ENCODE assay signal across 15 mouse cellular contexts in the genomic region with DNA sequence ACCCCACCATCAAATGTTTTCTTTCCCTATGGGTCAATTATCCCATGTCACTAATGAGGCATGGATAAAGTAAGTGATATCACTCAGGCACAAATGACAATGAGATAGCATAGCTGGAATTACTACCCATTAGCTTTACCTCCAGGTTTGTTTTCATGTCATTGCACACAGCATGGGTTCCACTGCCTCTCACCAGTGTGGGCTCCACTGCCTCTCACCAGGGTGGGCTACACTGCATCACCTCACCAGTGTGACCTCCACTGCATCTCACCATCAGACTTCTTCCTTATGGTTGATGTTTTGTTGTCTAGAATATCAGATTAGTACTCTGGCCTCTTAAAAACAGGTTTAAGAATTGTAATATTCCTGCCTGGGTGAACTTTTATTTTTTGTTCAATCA.
"Had no signal": no experiment of that assay in that cellular context is flagged by ENCODE, and none has a peak within 500 bp of the region (broad histone marks: within the 10 kb centered on the region; RNA-seq: fewer than 3 reads in every experiment).

No protein-coding gene starts in this region.

- H3K4me1 ChIP-seq: limb, embryonic 10.5 days; limb, embryonic 13.5 days; liver, embryonic 13.5 days; midbrain, embryonic 12.5 days had no signal

- H3K27me3 ChIP-seq: limb, embryonic 13.5 days; liver, embryonic 13.5 days; midbrain, embryonic 12.5 days had no signal

- H3K36me3 ChIP-seq: limb, embryonic 10.5 days; limb, embryonic 13.5 days; liver, embryonic 13.5 days; midbrain, embryonic 12.5 days had no signal

- H3K9ac ChIP-seq: limb, embryonic 13.5 days; liver, embryonic 13.5 days; midbrain, embryonic 12.5 days had no signal

- H3K9me3 ChIP-seq: limb, embryonic 10.5 days; limb, embryonic 13.5 days; liver, embryonic 13.5 days; midbrain, embryonic 12.5 days had no signal

- H3K4me2 ChIP-seq: limb, embryonic 13.5 days; liver, embryonic 13.5 days; midbrain, embryonic 12.5 days had no signal

- ATAC-seq: intestine, postnatal 0 days; midbrain, embryonic 16.5 days had no signal

- H3K27ac ChIP-seq: kidney, postnatal 0 days; layer of hippocampus, adult 2 months; limb, embryonic 10.5 days; limb, embryonic 13.5 days; liver, embryonic 13.5 days; macrophage; midbrain, embryonic 12.5 days had no signal

- DNase-seq: kidney, adult 2 months; kidney, postnatal 25 days; layer of hippocampus, adult 9-11 months; liver, embryonic 13.5 days; lung, adult 2 months; thymus, adult 18-20 months; thymus, postnatal 36 days had no signal

- H3K4me3 ChIP-seq: layer of hippocampus, adult 2 months; limb, embryonic 10.5 days; limb, embryonic 13.5 days; liver, embryonic 13.5 days; midbrain, embryonic 12.5 days had no signal
